Mouse (Mus musculus) limb, embryonic 14.5 days (tissue): ENCODE measurements around the gene Trpm3. TPM values are rescaled to one million over a fixed set of nuclear protein-coding genes. Genes with fewer than 3 reads are reported as not detected.
A peak's percentile ranks its signal among the peaks of the same experiment; 100 is the strongest.

Experiments used
- ATAC-seq: fragments of 200-750 bp; cut with Nextera tagmentation; 2 replicates; pipeline ENCODE4 v1.8.0; 2017; ENCODE audit warnings: low read depth, moderate number of reproducible peaks, moderate TSS enrichment; ENCODE audit not compliant: low FRiP score
- DNase-seq: peaks from one replicate; pipeline ENCODE4 v3.0.0-alpha.2; 2015; ENCODE audit warnings: low spot score
- H3K27ac ChIP-seq: fragments of 300-500 bp; sonication (generic); replicated peaks from 2 replicates; pipeline ENCODE4 v1.5.1; 2014; ENCODE audit warnings: low read depth, mild to moderate bottlenecking, low read length, moderate library complexity, mixed read lengths
- H3K27me3 ChIP-seq: fragments of 300-500 bp; sonication (generic); 2 replicates; pipeline ENCODE4 v1.6.1; 2014; ENCODE audit warnings: low read length, mixed read lengths; ENCODE audit not compliant: control insufficient read depth, insufficient read depth
- H3K36me3 ChIP-seq: fragments of 300-500 bp; sonication (generic); 2 replicates; pipeline ENCODE4 v1.6.1; 2014; ENCODE audit warnings: mild to moderate bottlenecking, low read length, moderate library complexity, mixed read lengths; ENCODE audit not compliant: control insufficient read depth, insufficient read depth
- H3K4me1 ChIP-seq: fragments of 300-500 bp; sonication (generic); 2 replicates; pipeline ENCODE4 v1.6.1; 2014; ENCODE audit warnings: antibody characterized with exemption, low read length, mixed read lengths; ENCODE audit not compliant: control insufficient read depth, insufficient read depth
- H3K4me2 ChIP-seq: fragments of 300-500 bp; sonication (generic); replicated peaks from 2 replicates; pipeline ENCODE4 v1.6.1; 2014; ENCODE audit warnings: low read depth, mild to moderate bottlenecking, low read length, moderate library complexity; ENCODE audit not compliant: severe bottlenecking
- H3K4me3 ChIP-seq: fragments of 300-500 bp; sonication (generic); replicated peaks from 2 replicates; pipeline ENCODE4 v1.5.1; 2014; ENCODE audit warnings: low read length
- H3K9ac ChIP-seq: fragments of 300-500 bp; sonication (generic); 2 replicates; pipeline ENCODE4 v1.6.1; 2014; ENCODE audit warnings: mild to moderate bottlenecking, low read depth, low read length, moderate library complexity; ENCODE audit not compliant: severe bottlenecking
- H3K9me3 ChIP-seq: fragments of 300-500 bp; sonication (generic); 2 replicates; pipeline ENCODE4 v1.6.1; 2016; ENCODE audit warnings: low read length; ENCODE audit not compliant: control insufficient read depth
- POLR2A ChIP-seq: fragments of 200-500 bp; IDR thresholded peaks from 2 replicates; pipeline ENCODE4 v1.8.0; 2012; ENCODE audit warnings: inconsistent platforms, mild to moderate bottlenecking, moderate library complexity, borderline replicate concordance; ENCODE audit not compliant: insufficient read depth, insufficient read length; ENCODE audit errors: extremely low read depth
- WGBS: fragments of 180-500 bp; shearing (Covaris S2); extraction: QIAGEN DNeasy Blood & Tissue Kit; methylation state at CpG from one replicate; pipeline ENCODE4 v1.1.7; 2014; 5-methylcytosine and 5-hydroxymethylcytosine counted together
- polyA plus RNA-seq, 2 experiments: library from polyadenylated mRNA; depleted of rRNA in 1 of 2; stranded (reverse) in 1 of 2; unstranded in 1 of 2; fragments of >200 nt; fragmentation: Nextera tagmentation in 1 of 2; extraction: Ambion mirVana in 1 of 2; gene quantifications; 2 replicates each; pipeline versions ENCODE4 v1.2.1 to v1.2.3; 2012 to 2014

Gene Trpm3
- polyA plus RNA-seq, 2 experiments, result 3.7 to 4.1 TPM

DNA sequence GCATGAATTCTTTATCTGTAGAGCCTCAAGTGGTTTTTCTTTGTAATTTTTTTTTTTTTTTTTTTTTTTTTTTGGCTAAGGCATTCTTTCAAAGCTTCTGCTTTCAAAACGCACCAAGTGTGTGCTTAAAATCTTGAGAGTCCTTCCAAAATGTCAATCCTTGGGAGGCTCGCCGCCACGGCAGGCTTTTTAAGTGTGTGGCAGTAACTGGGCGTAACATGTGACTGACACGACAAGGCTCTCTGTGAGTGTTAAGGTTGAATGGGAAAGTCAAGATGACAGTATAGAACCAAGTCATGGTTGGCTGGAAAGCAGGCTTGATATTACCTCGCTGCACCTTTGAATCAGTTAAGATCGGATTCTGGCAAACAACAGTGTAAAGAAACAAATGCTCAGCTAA lies 200.1 kb downstream of the Trpm3 start:
- Histone ChIP-seq H3K36me3 (no peaks in the 10 kb centered on the region), H3K9ac (no peak overlapping the region), H3K4me1 (no peaks in the 10 kb centered on the region), H3K4me2 (no peak overlapping the region), H3K27me3 (no peaks in the 10 kb centered on the region), H3K9me3 (no peaks in the 10 kb centered on the region), H3K27ac (no peak overlapping the region), H3K4me3 (no peak overlapping the region)
- TF ChIP-seq POLR2A, result no peak
- WGBS, result 87% methylated on average over 8 of the region's 8 CpGs
- ATAC-seq (no peak), DNase-seq (no peak)

DNA sequence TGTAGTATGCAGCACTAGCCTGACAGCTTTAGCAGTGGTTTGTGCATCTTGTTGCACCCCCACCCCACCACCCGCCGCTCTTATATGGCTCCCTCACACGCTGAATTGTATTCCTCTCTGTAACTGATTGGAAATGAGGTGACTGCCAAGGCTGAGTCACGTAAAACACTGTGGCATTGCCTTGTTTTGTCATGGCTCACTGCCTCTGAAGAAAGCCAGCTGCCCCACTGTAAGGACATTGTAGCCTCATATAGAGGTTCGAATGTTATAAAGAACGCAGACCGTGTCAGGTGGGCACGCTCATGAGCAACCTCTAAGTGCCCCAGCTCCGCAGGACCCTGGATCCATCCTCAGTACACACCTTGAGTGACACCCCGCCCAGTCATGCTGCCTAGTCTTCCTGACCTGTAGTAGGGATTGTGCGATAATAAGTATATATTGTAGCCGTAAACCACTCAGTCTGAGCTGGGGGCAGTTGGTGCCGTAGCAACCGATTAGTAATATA lies 215.2 kb downstream of the Trpm3 start:
- Histone ChIP-seq H3K36me3 (no peaks in the 10 kb centered on the region), H3K27ac (no peak overlapping the region), H3K9me3 (no peaks in the 10 kb centered on the region), H3K4me1 (no peaks in the 10 kb centered on the region), H3K27me3 (no peaks in the 10 kb centered on the region), H3K4me3 (no peak overlapping the region), H3K4me2 (no peak overlapping the region), H3K9ac (no peak overlapping the region)
- TF ChIP-seq POLR2A, result no peak
- DNase-seq (no peak), ATAC-seq (no peak)
- 75% methylated on average over 14 of the region's 14 CpGs for WGBS

DNA sequence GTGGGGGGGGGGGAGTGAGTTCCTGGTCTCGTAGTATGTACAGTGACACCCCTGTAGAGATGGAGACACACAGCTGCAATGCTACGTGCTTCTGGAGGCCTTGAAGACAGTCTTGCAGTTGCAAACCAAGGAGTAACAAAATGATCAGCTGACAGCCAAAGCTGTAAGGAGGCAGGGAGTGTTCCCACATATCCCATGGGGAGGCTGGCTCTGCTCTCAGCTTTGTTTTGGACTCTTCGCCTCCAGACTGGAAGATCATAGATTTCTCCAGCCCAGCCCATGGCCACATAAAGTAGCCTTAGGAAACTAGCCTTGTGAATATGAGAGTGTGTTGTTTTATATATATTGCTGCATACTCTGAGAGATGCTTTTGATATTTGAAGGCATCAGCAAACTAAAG lies 248.0 kb downstream of the Trpm3 start:
- H3K36me3 ChIP-seq, result no peaks in the 10 kb centered on the region
- DNase-seq (no peak), ATAC-seq (no peak)
- TF ChIP-seq POLR2A, result no peak
- 85% methylated on average over 3 of the region's 3 CpGs for WGBS
- no peak overlapping the region for H3K9ac ChIP-seq
- no peaks in the 10 kb centered on the region for H3K9me3 ChIP-seq
- no peak overlapping the region for H3K27ac ChIP-seq
- H3K4me1 ChIP-seq, result no peaks in the 10 kb centered on the region
- H3K4me3 ChIP-seq, result no peak overlapping the region
- no peak overlapping the region for H3K4me2 ChIP-seq
- H3K27me3 ChIP-seq, result no peaks in the 10 kb centered on the region

DNA sequence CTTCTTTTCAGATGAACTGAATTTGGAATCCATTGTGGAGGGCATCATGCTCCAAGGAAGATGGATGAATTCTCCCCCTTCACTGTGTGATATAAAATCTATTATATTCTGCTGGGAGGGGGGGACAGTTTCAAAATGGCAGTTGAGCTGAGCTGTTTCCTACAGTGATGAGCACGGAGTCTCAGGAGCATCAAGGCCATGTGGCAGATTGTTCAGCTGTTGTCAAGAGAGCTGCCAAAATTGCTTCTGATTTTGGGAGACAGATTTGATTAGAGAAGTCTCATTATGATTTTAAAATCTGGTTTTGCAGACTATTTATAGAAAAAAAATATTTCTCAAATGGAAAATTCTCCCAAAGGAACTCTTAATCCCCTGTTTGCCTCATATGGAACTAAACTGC lies 255.9 kb downstream of the Trpm3 start:
- ATAC-seq (no peak), DNase-seq (no peak)
- no peaks in the 10 kb centered on the region for H3K4me1 ChIP-seq
- H3K4me2 ChIP-seq, result no peak overlapping the region
- H3K36me3 ChIP-seq, result no peaks in the 10 kb centered on the region
- no peak overlapping the region for H3K4me3 ChIP-seq
- WGBS, result 92% methylated on average over 1 of the region's 1 CpGs
- H3K27me3 ChIP-seq, result no peaks in the 10 kb centered on the region
- TF ChIP-seq POLR2A, result no peak
- H3K9me3 ChIP-seq, result no peaks in the 10 kb centered on the region
- H3K27ac ChIP-seq, result no peak overlapping the region
- H3K9ac ChIP-seq, result no peak overlapping the region

DNA sequence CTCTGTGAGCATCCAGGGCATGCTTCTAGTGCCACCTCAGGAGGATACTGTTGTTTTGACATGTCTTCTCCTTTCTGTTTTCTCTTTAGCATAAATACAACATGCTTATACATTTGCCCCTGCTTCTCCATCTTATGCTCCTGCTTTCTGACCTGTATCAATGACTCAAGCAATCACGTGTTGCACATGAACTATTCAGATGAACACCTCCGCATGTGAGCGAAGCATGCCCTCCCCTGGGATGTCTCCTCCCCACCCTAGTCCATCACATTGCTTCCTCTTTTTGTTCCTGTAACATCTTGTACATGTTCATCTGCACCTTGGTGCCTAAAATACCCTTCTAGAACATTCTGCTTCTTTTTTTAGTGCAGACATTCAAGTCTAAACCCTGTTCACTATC lies 265.2 kb downstream of the Trpm3 start:
- TF ChIP-seq POLR2A, result no peak
- WGBS, result 94% methylated on average over 3 of the region's 3 CpGs
- H3K4me2 ChIP-seq, result no peak overlapping the region
- H3K9ac ChIP-seq, result no peak overlapping the region
- H3K9me3 ChIP-seq, result no peaks in the 10 kb centered on the region
- DNase-seq, result no peak
- H3K4me1 ChIP-seq, result no peaks in the 10 kb centered on the region
- no peaks in the 10 kb centered on the region for H3K27me3 ChIP-seq
- H3K36me3 ChIP-seq, result no peaks in the 10 kb centered on the region
- no peak for ATAC-seq
- H3K27ac ChIP-seq, result no peak overlapping the region
- H3K4me3 ChIP-seq, result no peak overlapping the region

DNA sequence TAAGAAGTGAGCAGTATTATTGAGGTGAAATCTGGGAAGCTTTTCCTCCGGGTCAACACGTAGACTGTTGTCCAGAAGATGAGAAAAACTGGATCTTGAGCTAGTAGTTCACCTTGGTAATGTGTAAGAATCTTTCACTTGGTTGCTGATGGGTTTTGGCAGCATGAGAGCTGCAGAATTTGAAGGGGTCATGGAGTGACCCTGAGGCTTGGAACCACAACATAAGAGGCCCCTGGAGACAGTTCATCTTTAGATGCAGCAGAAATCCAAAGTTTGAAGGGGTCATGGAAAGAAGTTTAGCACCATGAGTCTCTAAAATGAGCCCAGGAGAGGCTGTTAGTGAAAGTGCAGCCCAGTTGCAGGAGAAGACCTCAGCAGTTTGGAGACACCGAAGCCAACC lies 279.4 kb downstream of the Trpm3 start:
- no peaks in the 10 kb centered on the region for H3K36me3 ChIP-seq
- no peak overlapping the region for H3K27ac ChIP-seq
- H3K27me3 ChIP-seq, result no peaks in the 10 kb centered on the region
- ATAC-seq (peak; percentile 67; the same call in 1 of the 2 replicates), DNase-seq (no peak)
- no peak overlapping the region for H3K9ac ChIP-seq
- H3K4me1 ChIP-seq, result no peaks in the 10 kb centered on the region
- no peaks in the 10 kb centered on the region for H3K9me3 ChIP-seq
- H3K4me2 ChIP-seq, result no peak overlapping the region
- TF ChIP-seq POLR2A, result no peak
- 94% methylated on average over 3 of the region's 3 CpGs for WGBS
- no peak overlapping the region for H3K4me3 ChIP-seq
